Mouse (Mus musculus): Measurements from ENCODE around the gene Vcpkmt.

DNA sequence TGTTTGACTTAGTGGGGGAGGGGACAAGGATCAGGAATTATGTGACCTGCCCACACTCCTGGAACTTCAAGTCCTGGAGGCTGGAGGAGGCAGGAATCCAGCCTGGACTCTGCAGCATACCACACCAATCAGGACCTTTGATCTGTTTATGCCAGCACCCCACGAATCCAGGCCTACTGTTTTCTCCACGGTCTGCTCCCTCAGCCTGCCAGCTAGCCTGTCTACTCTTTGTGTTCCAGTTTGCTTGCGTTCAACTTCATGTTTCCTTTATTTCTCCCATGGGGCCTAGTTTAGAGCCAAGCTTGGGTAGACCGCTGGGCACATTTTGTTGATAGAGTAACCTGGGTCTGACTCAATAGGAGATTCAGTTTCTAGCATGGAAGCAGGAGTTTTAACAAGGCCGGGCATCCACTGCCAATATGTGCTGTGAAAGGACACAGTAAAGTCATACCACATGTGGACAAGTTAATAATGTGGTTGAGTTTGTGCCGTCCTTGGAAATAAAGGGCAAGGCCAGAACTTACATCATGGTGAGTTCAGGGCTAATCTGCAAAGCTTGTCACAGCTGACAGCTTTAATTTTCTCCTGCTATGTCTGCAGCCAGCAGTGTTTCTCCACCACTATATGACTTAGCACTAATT, 26.5 kb downstream of the Vcpkmt start:
- TF ChIP-seq CTCF (IDR thresholded peaks at IDR 0.05) (no peak), EP300 (IDR thresholded peaks at IDR 0.05) (peak; percentile 60)

Data from lung, postnatal 0 days (tissue).